Mouse (Mus musculus) liver, adult 2 months (tissue): Measurements from ENCODE around the gene Gm10382.

Experiments used
- CTCF ChIP-seq: fragments of 200-500 bp; IDR thresholded peaks from 2 replicates; pipeline ENCODE4 v1.5.1; 2011; ENCODE audit warnings: low read depth, low read length, control low read depth
- POLR2A ChIP-seq: fragments of 200-500 bp; IDR thresholded peaks from 2 replicates; pipeline ENCODE4 v1.6.1; 2011; ENCODE audit warnings: low read length, control low read depth; ENCODE audit not compliant: insufficient read depth; ENCODE audit errors: extremely low read depth

DNA sequence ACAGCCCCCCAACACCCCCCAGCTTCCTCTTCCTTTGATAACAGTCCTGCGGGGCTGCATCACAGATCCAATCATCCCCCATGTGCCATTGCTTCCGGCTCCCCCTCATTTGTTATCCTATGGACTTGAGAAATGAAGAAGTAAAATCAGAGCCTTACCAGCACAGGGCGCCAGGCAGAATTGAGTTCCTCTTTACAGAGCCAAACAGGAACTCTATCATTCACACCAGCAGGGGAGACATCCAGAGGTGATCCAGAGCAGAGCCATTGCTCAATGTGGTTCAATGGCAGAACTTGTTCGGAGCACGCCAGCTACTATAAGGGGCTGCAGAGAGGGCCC lies 30.9 kb upstream of the Gm10382 start:
- TF ChIP-seq CTCF (no peak), POLR2A (no peak)
